Mouse (Mus musculus): ENCODE results near the gene Stub1.
A peak's percentile ranks its signal among the peaks of the same experiment; 100 is the strongest.
"Not testable (repeated sequence)": the region's sequence is repeated elsewhere in the genome, so short reads cannot be mapped to it uniquely, and the experiment has no call there.

Gene Stub1

GRCm38 (mm10) chr17:25833291-25833663 is at the start of gene Stub1:
TSS of gene Stub1 (minus strand) at chr17:25833404.
- peak; percentile 86 for DNase-seq

- no peak for DNase-seq
Observed at GRCm38 (mm10) chr17:25882306-25882705, 49.1 kb upstream of the Stub1 start.

- DNase-seq: no peak
Observed at GRCm38 (mm10) chr17:25881691-25882090, 48.5 kb upstream of the Stub1 start.

- no peak for DNase-seq
Observed at GRCm38 (mm10) chr17:25880913-25881641, 47.9 kb upstream of the Stub1 start.

- no peak for DNase-seq
Observed at GRCm38 (mm10) chr17:25880196-25880910, 47.1 kb upstream of the Stub1 start, which contains the start of gene Wfikkn1. TSS of gene Wfikkn1 (minus strand) at chr17:25880858.

- no peak for DNase-seq
Observed at GRCm38 (mm10) chr17:25879750-25880149, 46.5 kb upstream of the Stub1 start.

GRCm38 (mm10) chr17:25879261-25879660 is 46.1 kb upstream of the Stub1 start:
- no peak for DNase-seq

GRCm38 (mm10) chr17:25878611-25879180 is 45.5 kb upstream of the Stub1 start:
- no peak for DNase-seq

GRCm38 (mm10) chr17:25877741-25878610 is 44.8 kb upstream of the Stub1 start:
- DNase-seq: no peak

GRCm38 (mm10) chr17:25877025-25877424 is 43.8 kb upstream of the Stub1 start:
- no peak for DNase-seq

GRCm38 (mm10) chr17:25876347-25876915 is 43.2 kb upstream of the Stub1 start:
- DNase-seq: no peak

GRCm38 (mm10) chr17:25875171-25876136 is 42.2 kb upstream of the Stub1 start:
- peak; percentile 86 for DNase-seq

- DNase-seq: peak; percentile 89
Observed at GRCm38 (mm10) chr17:25874721-25875170, 41.5 kb upstream of the Stub1 start, which contains the start of gene Mettl26. TSS of gene Mettl26 (plus strand) at chr17:25875074.

- DNase-seq: no peak
Observed at GRCm38 (mm10) chr17:25874148-25874720, 41.0 kb upstream of the Stub1 start.

GRCm38 (mm10) chr17:25873405-25874147 is 40.4 kb upstream of the Stub1 start:
- no peak for DNase-seq

GRCm38 (mm10) chr17:25872676-25873075 is 39.5 kb upstream of the Stub1 start:
- no peak for DNase-seq

GRCm38 (mm10) chr17:25871566-25871965 is 38.4 kb upstream of the Stub1 start:
- DNase-seq: not testable (repeated sequence)

- no peak for DNase-seq
Observed at GRCm38 (mm10) chr17:25869954-25870353, 36.8 kb upstream of the Stub1 start.

- DNase-seq: no peak
Observed at GRCm38 (mm10) chr17:25869498-25869897, 36.3 kb upstream of the Stub1 start.

GRCm38 (mm10) chr17:25868601-25869191 is 35.5 kb upstream of the Stub1 start, which contains the start of gene Mcrip2:
TSS of gene Mcrip2 (minus strand) at chr17:25868764.
- DNase-seq: peak; percentile 81
